Mouse (Mus musculus): Measurements from ENCODE around the gene Hist3h2ba.

DNA sequence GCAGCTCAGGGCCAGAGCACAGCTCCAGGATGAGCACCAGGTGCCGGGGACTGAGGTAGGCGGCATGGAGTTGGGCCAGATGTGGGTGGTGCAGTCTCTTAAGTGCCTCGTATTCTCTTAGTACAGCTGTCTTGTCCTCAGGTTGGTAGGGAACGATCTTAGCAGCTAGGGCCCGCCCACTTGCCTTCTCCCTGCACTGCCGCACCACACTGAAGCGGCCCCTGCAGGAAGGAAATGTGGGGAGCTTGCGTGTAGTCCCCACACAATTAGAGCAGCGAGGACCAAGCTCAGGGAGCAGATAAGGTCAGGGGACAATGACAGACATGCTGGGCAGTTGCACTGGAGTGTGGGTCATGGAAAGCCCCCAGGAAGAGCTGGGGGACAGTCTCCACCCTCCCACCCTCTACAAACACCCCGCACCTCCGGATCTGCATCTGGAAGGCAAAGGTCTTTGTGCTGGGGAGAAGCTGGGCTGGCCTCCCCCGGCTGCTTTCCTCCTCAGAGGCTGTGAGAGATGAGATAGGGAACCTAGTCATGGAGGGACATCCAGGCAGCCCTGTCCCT lies 47.2 kb downstream of the Hist3h2ba start:
- TF ChIP-seq CTCF (IDR thresholded peaks at IDR 0.05; ENCODE audit: control insufficient read depth, insufficient read depth, low read length) (peak; percentile 31; the same call in 1 of the 2 replicates), POLR2A (IDR thresholded peaks at IDR 0.05; ENCODE audit: borderline replicate concordance, control insufficient read depth, low read depth, low read length) (no peak)

Data from bone marrow, adult 2 months (tissue).